Mouse (Mus musculus): Measurements from ENCODE around the gene Cdk8.
A peak's percentile ranks its signal among the peaks of the same experiment; 100 is the strongest.

The Cdk8 gene

DNA sequence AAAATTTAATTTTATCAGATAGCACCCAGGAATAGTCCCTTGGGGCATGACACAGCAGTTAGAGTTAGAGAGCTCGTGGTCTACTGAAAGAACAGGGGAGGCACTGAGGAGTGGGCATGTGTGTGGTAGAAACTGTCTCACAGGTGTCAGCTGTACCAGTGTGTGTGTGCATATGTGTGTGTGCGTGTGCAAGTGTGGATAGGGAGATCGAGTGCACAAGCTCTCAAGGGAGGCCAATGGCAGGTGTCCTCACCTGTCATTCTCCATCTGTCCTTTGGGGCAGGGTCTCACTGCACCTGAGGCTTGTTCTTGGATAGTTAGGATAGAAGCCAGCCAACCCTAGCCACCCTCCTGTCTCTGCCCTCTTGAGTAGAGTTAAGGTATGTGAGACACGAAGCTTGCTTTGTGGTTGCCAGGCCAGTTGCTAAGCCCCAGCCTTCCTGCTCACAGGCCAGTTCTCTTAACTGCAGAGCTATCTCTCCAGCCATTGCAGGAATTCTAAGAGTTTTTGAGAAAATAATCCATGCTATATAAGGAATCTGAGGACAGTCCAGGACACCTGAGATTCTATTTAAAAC lies 50.3 kb downstream of the Cdk8 start:
- no peak for DNase-seq (ENCODE audit: low read depth)

DNA sequence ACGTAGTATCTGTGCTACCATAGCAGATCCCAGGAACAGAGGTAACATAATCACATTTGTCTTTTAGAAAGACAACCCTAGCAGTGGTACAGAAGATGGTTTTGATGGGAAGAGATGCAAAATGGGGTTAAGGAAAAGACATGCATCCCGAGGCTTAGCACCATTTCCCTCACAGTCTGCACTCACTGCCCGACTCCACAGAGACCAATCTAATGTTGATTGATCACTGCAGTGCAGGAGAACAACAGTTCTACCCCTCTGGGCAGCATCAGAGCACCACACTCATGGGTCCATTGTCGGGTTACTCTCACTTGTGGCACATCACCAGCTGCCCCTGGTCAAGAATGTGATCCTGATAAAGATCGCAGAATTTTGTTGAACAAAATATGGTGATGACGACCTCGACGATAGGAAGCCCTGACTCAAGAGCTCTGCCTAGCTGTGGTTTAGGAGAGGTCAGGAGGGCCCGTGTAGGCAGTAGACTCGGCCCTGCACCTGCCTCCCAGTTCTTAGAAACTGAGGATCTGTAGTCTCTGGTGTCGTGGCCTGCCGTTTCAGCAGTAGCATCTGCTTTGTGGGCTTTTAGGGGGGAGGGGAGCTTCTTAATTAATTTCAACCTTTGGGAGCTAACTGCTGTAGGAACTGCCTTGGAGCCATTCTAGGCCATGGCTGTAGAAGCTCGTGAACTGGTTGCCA lies 51.0 kb downstream of the Cdk8 start:
- DNase-seq (ENCODE audit: low read depth): no peak

DNA sequence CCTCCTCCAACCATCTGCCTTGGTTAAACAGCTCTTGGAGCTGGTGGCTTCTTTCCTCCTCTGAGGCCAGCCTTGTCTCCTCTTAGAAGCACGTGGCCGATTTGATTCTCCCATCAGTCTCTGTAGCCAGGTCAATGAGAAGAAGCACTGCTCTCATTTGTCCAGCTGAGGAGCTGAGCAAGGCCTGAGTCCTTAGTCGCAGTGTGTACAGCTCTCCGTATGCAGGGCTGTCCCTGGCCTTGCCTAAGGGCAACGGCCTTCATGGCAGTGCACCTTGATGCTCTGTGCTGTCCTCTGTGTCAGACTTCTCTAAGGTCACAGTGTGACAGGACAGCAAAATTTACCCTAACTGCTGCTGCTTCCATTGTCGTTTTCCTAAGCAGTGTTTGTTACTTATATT lies 52.9 kb downstream of the Cdk8 start:
- no peak for DNase-seq (ENCODE audit: low read depth)

GRCm38 (mm10) chr5:146287416-146287815 lies 56.4 kb downstream of the Cdk8 start:
- no peak for DNase-seq (ENCODE audit: low read depth)

DNA sequence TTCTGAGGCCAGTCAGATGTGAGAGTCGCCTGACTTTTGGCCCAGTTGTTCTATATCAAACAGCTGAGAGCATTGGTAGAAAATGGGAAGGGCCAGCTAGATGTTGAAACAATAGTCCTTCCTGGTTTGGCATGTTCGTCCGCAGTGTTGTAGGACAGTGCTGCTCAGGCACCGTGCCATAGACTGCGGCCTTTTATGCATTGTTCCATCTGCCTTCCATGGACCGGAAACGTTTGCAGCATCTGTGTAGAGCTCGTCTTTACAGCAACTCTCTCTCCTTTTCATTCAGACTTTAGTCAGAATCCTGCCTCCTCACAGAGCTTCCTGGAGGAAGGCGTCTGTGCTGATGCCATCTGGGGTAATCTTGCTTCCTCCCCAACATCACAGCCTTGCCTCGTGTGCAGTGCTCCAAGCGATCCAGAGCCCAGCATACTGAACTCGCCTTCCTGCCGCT lies 57.0 kb downstream of the Cdk8 start:
- no peak for DNase-seq (ENCODE audit: low read depth)

DNA sequence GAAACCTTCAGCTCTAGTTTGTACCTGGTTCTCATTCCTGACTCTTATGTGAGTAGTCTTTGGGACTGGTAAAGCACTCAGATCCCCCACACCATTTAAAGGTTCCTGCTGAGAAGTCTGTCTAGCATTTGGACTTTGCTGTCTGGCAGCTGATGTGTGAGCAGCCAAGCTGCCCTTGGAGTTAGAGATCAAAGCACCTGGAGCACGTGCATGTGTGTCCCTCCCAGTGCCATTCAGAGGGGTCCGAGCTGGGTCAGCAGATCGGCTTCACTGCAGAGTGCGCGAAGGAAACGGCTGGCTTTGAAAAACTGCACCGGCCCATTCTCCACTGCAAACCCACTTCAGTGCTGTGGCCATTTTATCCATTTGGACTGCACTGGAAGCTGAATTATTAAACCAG lies 58.9 kb downstream of the Cdk8 start:
- no peak for DNase-seq (ENCODE audit: low read depth)

- DNase-seq (ENCODE audit: low read depth): no peak
Measured at GRCm38 (mm10) chr5:146290446-146290845, 59.4 kb downstream of the Cdk8 start.

DNA sequence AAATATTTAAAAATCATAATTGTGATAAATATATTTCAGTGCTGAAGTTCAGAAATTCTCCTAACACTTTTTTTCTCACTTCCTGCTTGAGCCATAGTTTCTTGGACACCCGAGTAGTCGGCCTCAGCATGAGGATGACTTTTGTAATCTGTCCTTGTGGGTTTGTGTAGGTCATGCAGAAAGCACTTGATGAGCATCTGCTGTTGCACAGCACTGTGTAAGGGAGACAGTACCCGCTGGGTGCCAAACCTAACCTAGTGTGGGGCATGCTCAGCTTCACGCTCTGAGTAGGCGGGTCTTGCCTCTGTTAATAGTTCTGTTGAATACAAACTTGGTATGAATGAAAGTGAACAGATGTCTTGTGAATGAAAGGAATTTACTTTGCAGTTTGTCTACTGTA lies 60.5 kb downstream of the Cdk8 start:
- no peak for DNase-seq (ENCODE audit: low read depth)

DNA sequence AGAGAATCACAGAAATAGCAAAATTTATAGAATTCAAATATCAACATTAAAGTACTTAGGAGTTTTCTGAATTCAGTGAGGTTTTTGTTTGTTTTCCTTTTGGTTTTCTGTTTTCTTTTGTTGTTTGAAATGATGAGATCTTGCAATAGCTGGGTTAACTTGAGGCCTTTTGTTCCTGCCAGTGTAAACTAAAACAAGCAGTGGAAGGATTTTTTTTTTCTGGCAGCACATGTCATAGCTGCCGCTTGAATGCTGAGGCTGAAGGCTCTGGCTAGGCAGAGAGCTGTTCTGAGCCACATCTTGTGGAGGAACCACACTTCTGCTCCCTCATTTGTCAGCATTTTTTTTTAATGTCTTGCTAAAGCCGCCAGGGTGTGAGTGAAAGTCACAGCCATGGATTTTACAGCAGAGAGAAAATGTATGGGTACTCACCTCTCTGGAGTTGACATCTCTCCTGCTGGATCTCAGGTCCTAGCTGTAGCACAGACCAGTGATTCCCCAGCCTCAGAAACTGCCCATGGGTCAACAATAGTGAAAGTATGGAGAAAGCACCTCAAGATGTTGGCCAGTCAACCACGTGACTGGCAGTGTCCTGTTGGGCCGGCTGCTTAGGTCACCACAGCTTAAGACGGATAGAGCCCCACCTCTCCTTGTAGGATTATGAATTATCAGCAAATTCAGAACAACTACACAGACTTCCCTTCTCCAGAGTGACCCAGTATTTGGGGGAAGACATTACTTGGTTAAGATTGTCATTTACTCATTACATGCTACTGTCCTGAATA lies 62.1 kb downstream of the Cdk8 start:
- DNase-seq (ENCODE audit: low read depth): no peak

DNA sequence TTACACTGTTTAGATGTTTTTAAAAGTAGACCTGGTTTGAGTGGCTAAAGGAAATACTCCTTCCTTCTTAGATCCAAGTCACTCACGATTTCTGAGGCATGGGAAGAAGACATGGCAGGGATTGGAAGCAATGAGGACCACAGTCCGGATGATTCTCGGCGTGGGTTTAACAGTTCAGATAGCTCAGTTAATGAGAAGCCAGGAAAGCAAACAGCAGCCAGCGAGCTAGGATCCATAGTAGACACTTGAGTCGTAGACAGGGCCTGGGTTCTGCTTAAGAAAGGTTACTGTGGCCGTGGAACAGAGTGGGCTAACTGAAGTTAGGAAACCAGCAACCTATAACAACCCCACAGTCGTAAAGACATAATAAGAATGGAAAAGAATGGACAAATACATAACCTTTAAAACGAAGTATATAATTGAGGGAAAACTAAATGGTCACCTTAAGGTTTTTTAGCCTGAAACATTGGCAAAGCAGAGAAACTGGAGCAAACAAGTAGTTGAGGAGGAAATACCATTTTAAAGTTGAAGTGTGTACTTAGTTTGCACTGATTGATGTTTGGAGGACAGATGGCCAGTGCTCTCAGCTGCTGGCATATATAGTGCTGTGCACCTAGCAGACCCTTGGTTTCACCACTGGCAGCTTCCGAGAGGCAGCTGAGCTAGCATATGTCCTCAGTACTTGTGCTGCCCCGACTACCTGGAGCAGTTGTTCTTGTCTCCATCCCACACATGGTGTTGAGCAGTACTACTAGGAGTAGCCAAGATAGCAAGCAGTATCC lies 63.1 kb downstream of the Cdk8 start:
- no peak for DNase-seq (ENCODE audit: low read depth)

GRCm38 (mm10) chr5:146294834-146295233 lies 63.8 kb downstream of the Cdk8 start:
- no peak for DNase-seq (ENCODE audit: low read depth)

- no peak for DNase-seq (ENCODE audit: low read depth)
Measured at GRCm38 (mm10) chr5:146298807-146299519, 67.9 kb downstream of the Cdk8 start.

DNA sequence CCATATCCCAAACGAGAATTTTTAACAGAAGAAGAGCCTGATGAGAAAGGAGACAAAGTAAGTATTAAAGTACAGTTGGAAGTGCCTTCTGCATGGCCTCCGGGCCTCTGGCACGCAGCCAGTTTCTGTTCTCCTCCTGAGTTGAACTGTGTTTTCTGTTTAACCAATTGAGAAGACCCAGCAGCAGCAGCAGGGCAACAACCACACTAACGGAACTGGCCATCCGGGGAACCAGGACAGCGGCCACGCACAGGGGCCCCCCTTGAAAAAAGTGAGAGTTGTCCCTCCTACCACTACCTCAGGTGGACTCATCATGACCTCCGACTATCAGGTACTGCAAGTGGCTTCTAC lies 68.5 kb downstream of the Cdk8 start:
- no peak for DNase-seq (ENCODE audit: low read depth)

GRCm38 (mm10) chr5:146303470-146303869 lies 72.4 kb downstream of the Cdk8 start:
- DNase-seq (ENCODE audit: low read depth): peak; percentile 4

DNA sequence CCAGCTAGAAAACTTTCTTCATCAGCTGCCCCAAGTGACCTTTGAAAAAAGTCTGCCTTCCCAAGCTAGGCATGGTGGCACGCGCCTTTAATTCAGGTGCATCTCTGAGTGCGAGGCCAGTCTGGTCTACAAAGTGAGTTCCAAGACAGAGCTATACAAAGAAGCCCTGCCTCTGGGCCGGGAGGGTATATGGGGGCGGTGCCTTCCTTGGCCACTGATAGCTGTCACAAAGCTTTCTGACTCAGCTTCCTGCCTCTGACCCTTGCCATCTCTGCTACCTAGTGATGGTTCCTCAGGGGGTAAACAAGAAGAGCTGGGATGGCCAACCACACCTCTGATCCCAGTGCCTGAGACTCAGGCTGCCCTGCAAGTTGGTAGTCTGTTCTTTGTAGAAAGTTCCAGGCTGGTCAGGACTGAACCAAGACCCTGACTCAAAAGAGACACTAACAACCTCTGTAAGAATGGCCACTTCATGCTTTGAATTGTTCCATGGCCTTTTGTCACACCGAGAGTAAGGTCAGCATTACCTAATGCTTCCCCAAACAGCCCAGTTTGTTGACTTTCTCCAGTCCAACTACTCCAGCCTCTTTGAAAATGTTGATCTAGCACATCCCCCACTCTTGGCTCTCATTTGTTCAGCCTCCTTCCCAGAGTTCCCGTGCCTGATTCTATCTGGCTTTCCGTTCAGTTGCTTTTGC lies 76.2 kb downstream of the Cdk8 start:
- DNase-seq (ENCODE audit: low read depth): no peak

DNA sequence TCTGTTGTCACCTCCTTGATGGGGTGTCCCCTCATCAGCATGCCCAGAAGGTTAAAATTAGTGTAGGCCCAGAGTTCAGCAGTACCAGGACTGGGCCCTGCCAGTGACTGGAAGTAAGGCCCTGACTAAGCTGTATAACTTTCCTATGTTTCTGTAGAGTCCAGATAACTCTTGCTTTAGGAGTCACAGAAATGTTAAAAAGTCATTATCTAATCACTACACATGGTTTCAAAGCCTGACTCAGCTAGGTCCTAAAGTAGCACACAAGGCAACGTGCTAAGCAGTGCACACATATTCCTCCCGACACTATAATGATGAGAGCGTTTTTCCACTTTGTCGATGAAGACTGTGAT lies 76.7 kb downstream of the Cdk8 start:
- DNase-seq (ENCODE audit: low read depth): no peak

DNA sequence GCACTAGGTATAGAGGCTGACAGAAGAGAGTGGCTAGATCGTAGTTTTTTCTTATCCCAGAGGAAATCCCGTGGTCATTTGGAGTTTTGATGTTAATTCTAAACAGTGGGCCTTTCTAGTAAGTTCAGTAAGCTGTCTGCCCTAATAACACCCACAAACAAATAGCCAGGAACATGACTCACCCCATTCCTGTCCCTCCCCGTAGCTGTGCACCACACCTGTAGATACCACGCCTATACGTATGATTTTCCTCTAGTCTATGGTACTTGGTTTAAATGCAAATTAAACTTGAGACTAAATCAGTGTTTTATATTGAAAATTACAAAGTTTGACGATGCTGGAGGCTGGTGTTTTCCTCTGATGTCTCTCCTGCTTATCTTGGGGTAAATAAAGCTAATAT lies 83.5 kb downstream of the Cdk8 start:
- no peak for DNase-seq (ENCODE audit: low read depth)

GRCm38 (mm10) chr5:146315268-146315921 lies 84.4 kb downstream of the Cdk8 start:
- peak; percentile 7 for DNase-seq (ENCODE audit: low read depth)

- no peak for DNase-seq (ENCODE audit: low read depth)
Measured at GRCm38 (mm10) chr5:146316316-146316715, 85.3 kb downstream of the Cdk8 start.

GRCm38 (mm10) chr5:146318051-146318450 lies 87.0 kb downstream of the Cdk8 start:
- DNase-seq (ENCODE audit: low read depth): no peak

DNA sequence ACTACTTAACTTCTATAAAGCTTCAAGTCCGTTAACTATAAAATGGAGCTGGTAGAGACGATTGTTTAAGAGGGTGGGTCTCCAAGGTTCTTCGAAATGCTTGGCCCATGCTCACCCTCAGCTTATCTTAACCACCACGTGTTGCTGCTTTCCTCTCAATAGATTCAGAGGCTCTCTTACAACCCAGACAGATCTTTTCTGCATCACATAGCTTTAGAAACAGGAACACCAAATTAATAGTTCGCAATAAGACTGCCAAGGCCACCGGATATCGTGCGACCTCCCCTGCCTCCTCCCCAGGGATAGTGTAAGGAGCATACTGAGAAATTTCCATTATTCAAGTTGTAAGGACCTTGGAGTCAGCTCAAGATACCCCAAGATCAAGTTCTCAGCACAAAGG lies 87.4 kb downstream of the Cdk8 start:
- no peak for DNase-seq (ENCODE audit: low read depth)
